Mouse (Mus musculus): ENCODE measurements around the gene Prdm12.
"Not testable (repeated sequence)": the region's sequence is repeated elsewhere in the genome, so short reads cannot be mapped to it uniquely, and the experiment has no call there.

Gene Prdm12

DNA sequence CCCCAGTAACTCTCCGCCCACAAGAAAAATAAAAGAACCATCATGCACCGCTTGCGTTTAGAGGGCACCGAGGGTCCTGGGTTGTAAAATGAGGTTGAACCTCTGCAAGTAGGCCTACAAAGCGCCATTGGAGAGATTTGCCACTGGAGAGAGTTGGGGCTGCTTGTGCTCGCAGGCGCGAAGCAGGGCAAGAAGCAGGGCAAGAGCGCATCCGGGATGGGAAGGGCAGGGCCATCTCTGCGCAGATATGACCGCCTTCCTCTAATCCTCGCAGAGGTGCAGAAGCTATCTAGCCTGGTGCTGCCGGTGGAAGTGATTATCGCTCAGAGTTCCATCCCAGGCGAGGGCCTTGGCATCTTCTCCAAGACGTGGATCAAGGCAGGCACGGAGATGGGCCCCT is 2.1 kb downstream of the Prdm12 start:
- no peak for DNase-seq (ENCODE audit: low read depth)

DNA sequence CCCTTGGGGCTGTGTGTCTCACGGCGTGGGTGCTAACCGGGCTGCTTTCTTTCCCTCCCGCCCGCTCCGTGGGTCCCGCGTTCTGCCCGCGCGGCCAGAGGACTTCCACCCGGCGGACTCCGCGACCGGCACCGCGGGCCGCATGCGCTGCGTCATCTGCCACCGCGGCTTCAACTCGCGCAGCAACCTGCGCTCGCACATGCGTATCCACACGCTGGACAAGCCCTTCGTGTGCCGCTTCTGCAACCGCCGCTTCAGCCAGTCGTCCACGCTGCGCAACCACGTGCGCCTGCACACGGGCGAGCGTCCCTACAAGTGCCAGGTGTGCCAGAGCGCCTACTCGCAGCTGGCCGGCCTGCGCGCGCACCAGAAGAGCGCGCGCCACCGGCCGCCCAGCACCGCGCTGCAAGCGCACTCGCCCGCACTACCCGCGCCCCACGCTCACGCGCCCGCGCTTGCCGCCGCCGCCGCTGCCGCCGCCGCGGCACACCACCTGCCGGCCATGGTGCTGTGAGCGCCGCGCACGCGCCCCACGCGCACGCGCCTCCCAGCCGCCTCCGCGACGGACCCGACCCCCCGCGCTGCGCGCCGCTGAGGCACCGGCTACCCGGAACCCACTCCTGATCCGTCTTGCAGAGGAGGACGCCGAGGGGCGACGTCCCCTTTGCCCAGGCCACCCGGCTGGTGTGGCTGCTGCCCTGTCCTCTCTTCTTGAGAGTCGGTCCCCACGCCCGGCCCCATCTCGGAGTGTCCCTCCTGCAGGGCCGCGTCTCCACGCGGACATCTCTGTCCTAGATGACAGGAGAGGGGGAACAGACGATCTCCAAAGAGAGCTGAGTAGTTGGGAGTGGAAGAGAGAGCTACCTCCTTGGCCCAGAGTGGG is 14.4 kb downstream of the Prdm12 start:
- DNase-seq (ENCODE audit: low read depth), result no peak

DNA sequence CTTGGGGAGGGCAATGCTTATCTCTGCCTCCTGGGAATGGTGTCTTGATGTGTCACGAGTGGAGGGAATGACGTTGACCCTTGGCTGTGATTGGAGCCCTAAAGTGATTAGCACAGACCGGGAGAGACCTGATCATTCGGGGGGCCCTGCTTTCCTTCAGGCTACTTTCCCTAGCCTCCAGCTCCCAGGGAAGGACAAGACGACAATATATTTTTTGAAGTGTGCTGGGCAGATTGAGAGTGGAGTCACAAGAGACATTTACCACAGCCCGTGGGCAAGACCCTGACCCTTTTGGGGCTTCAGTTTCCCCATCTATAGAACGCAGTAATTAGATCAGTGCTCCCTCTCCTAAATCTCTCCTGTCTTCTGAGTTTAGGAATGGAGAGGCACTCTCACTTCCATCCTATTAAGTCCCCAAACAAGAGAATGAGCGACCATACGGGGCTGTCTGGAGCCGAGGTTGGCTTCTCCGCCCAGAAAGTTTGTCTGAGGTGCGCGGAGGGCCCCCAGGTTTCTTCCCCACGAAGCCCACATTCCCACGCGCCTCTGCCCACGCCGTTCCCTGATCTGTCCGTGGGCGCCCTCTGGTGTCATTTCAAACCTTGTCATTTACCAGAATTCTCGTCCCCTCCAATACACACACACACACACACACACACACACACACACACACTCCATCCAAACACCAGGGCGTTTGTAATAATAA is 15.2 kb downstream of the Prdm12 start:
- DNase-seq (ENCODE audit: low read depth), result peak; percentile 39

DNA sequence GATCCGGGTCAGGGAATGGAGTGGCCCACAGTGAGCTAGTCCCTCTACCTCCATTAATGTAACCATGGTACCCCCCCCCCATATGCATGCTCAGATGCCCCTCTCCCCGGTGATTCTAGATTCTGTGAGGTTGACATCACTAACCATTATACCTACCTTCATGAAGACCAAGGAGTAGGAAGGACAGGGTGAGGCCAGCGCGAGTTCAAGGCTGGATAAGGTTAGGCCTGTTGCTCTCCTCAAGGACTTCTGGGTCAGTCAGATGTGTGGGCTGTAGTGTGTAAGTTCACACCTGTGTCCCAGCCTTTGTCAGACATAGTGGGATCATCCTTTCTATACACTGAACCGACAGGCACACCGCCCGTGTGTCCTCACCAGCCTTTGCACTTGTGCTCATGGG is 16.5 kb downstream of the Prdm12 start:
- DNase-seq (ENCODE audit: low read depth), result no peak

DNA sequence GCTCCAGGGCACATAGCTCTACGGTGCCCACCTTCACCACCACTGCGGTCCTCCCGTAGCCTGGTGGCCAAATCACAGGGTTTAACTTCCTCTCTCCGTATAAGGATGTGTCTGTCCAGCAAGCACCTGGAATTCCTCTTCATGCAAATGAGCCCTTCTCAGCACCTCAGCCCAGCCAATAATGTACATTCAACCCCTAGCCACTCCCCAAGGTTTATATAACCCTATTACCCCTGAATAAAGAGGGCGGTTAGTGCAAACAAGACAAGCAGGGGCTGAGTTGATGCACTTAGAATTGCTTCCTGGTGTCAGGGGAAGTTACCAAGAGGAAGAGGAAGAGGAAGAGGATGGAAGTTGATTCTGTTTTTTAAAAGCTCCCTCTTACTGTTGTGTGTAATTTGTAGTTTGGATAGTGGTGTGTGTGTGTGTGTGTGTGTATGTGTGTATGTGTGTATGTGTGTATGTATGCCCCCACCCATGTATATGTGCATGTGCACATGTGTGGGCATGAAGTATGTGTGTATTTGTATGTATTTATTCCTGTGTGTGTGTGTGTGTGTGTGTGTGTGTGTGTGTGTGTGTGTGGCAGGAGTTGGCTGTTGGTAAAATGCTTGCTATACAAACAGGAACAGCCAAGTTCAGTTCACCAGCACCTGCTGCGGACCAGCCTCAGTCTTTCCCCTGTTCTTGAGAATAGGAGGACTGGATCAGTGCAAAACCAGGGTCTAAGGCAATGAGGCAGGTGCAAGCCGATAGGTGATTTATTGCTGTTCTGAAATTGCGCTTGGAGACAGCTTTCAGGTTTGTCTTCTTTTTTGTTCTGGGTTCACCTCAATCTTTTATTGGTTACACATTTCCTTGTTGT is 23.3 kb downstream of the Prdm12 start:
- DNase-seq (ENCODE audit: low read depth), result no peak

DNA sequence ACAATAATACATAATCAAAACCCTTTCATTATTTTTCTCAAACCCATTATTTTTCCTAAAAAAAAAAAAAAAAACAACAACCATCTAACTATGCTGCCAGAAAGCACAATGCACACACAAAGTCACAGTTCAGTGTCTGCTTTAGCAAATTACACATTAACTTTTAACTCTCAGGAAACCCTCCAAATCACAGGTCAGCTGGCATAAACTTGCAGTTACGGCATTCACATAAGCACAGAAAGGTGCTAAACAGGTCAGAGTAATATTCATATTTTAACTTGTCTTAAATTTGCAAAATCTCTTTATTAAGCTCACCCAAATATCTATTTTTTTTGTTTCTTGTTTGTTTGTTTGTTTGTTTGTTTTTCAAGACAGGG is 24.0 kb downstream of the Prdm12 start:
- DNase-seq (ENCODE audit: low read depth), result no peak

DNA sequence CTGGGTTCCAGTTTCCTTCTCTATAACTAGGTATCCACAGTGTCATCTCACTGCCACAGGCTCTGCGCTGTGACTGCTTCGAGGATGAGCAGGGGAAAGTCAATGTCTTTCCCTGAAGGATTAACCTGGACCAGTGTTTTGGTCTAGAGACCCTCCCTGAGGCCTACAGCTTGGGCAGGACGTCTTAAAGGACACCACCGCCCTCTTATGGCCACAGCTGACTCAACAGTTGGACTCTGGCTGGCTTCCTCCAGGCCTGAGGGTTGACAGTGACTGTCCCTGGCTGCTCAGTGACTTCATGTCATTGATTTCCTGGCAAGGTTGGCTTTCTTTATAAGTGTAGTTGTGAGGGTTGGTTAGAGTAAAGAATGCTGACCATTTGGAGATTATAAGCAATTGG is 27.5 kb downstream of the Prdm12 start:
- DNase-seq (ENCODE audit: low read depth), result no peak

DNA sequence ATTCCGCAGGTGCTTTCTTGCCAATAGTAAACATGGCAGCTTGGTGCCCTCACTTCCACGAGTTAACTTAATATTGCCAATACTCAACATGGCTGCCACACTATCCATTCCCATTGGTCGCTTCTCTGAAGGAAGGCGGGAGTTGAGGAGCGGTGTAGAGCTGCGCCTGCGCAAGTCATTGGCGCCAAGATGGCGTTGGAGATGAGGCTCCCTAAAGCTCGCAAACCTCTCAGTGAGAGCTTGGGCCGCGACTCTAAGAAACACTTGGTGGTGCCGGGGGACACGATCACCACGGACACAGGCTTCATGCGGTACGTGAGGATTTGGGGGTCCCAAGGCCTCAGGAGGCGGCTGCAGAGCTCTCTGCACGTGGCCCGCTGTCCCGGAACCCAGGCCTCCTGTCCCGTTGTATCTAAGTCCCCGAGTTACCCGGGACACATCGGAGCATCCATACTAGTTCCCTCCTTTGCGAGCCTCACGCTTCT is 30.8 kb downstream of the Prdm12 start, which contains the start of gene Exosc2:
Exosc2 (plus strand) TSS at position 165 of the 485 bp plus-strand sequence.
- DNase-seq (ENCODE audit: low read depth), result peak; percentile 98

DNA sequence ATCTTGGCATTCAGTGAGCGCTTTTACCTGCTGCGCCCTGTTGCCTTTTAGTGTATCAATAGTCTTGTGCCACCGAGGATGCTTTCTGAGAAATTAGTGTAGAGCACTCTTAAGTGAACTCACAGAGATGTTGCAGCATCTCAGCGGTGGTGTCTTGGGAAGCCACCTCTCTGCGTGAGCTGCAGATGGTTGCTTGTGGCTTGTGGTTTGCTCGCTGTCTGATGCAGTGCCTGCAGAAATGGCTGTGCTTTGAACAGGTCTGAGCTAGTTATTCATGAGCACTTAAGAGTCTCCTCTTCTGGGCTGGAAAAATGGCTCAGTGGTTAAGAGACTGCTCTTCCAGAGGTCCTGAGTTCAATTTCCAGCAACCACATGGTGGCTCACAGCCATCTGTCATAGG is 38.8 kb downstream of the Prdm12 start:
- DNase-seq (ENCODE audit: low read depth), result peak; percentile 33

DNA sequence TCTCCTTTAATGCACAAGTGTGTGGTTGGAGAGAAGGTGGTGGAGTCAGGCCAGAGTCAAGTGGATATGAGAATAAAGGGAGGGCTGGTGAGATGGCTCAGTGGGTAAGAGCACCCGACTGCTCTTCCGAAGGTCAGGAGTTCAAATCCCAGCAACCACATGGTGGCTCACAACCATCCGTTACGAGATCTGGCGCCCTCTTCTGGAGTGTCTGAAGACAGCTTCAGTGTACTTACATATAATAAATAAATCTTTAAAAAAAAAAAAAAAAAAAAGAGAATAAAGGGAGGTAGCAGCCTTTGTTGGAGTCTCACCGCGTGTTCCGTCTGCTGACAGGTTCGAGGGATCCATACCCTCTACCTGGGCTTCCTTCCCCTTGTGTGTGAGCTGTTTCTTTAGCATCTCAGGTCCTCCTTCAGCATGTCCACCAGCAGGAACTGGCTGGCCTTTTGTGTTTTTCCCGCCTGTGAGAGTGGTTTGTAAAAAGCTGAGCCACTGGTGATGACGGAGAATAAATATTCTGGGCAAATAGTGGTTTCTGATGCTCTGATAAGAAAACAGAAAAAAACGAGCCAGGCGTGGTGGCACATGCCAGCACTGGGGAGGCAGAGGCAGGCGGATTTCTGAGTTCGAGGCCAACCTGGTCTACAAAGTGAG is 41.3 kb downstream of the Prdm12 start:
- not testable (repeated sequence) for DNase-seq (ENCODE audit: low read depth)

DNA sequence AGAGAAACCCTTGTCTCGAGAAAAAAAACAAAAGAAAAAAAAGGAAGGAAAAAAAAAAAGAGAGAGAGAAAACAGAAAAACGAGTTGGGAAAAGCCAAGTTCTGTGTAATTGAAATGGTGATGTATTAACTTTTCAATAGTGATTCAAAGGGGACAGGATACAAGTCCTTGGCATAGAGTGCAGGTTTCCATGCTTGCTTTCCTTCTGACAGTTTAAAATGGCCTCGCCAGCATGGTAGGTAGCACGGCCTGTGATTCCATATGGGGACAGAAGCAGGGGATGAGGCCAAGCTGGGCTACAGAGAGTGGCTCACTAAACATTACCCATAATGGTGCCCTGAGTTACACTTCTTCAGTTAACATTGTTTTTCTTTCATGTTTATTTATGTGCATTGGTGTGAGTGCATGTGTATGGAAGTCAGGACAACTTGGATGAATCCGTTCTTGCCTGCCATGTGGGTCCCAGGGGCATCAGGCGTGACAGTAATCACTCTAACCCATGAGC is 41.9 kb downstream of the Prdm12 start:
- no peak for DNase-seq (ENCODE audit: low read depth)

DNA sequence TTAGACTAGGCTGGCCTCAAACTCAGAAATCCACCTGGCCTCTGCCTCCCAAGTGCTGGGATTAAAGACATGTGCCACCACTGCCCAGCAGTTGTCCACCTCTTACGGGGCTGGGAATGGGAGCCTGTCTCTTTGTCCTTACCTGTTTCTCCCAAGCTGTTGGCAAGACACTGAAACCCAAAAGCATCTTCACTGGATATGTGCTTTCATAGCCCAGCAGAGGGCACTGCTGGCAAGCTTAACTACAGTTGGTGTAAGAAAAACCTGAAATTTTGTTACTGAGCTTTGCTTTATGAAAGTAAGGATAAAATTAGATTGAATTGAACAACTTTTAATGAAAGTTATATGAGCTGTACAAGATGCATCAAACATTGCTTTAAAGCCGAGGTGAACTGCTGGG is 43.8 kb downstream of the Prdm12 start:
- peak; percentile 83 for DNase-seq (ENCODE audit: low read depth)

DNA sequence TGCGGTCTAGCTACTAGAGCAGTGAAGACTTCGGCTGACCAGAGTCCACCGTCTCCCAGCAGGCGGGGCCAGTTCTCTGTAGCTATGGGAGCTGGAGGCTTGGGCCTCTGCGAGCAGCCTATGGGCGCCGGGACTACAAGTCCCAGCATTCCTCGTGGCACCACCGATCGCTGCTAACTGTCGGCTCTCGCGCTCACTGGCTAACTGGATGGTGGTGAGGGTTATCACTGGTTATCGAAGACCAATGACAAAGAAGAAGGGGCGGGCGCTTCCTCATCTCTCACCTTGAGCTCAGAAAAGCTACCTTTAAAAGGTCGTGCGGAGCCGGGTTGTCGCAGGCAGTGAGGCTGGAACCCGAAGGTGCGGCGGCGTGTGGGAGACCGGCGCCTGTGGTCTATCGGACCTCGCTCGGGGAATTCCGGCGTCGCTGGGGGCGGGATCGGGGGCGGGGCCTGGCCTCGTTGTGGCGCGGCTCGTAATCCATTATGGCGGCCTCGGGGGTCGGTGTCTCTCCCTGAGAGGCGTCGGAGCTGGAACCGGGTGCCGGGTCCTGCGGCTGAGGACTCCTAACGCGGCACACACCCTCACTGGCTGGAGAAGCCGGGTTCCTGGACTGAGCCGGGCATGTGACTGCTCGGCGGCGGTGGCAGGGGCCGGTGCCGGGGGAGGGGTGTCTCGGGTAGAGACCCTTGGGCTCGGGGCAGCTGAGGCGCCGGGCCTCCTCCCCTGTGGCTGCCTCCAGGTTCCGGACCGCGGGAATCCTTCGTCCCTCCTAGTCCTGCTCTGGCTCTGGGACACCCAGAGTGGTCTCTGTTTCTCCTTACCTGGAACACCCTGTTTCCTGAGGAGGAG is 48.5 kb downstream of the Prdm12 start, which contains the start of gene Abl1:
Abl1 (plus strand) TSS at position 303 of the 852 bp plus-strand sequence.
- DNase-seq (ENCODE audit: low read depth), result peak; percentile 95

DNA sequence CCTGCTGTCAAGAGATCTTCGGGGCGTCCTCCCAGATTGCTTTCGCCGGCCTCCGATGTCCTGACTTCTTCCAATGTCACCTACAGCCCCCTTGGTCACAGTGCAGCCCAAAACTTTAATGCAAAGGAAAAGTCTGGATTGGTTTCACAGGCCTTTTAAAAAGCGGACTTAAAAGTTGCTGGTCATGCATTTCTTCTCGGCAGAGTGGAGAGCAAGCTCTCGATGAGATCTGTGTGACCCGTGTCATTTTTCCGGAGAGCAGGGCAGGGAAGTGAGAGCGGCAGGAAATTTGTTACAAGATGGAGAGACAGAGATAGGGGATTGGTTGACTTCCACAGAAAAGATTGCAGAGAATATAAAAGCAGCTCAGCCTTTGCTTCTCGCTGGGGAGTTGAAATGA is 49.2 kb downstream of the Prdm12 start:
- DNase-seq (ENCODE audit: low read depth), result peak; percentile 46

DNA sequence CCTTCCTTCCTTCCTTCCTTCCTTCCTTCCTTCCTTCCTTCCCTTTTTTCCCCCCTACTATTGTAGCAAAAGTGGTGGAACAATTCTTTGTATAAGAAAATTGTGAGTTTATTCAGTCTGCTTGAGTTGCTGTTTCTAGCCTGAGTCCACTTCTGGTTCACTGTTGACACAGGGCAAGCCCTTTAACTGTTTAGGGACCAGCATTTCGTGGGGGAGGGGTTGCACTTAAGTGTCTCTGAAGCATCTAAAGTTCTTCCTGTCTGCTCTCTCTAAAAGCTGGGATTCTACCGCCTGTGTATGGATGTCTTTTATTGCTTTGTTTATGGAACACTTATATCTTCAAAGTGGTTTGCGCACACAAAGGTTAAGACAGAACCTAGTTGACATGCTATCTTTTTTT is 50.2 kb downstream of the Prdm12 start:
- DNase-seq (ENCODE audit: low read depth), result no peak

DNA sequence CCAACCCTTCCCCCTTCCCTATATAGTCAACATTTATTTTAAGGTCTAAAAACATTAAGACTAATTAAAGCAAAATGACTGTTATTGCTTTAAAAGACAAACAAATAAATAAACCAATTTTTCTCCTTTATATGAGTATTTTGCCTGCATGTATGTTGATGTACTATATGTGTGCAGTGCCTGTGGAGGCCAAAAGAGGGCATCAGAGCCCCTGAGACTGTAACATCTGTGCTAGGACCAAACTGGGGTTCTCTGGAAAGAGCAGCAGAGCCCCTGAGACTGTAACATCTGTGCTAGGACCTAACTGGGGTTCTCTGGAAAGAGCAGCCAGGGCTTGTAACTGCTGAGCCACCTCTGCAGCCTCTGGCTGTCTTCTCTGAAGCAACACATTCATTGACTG is 58.4 kb downstream of the Prdm12 start:
- no peak for DNase-seq (ENCODE audit: low read depth)

DNA sequence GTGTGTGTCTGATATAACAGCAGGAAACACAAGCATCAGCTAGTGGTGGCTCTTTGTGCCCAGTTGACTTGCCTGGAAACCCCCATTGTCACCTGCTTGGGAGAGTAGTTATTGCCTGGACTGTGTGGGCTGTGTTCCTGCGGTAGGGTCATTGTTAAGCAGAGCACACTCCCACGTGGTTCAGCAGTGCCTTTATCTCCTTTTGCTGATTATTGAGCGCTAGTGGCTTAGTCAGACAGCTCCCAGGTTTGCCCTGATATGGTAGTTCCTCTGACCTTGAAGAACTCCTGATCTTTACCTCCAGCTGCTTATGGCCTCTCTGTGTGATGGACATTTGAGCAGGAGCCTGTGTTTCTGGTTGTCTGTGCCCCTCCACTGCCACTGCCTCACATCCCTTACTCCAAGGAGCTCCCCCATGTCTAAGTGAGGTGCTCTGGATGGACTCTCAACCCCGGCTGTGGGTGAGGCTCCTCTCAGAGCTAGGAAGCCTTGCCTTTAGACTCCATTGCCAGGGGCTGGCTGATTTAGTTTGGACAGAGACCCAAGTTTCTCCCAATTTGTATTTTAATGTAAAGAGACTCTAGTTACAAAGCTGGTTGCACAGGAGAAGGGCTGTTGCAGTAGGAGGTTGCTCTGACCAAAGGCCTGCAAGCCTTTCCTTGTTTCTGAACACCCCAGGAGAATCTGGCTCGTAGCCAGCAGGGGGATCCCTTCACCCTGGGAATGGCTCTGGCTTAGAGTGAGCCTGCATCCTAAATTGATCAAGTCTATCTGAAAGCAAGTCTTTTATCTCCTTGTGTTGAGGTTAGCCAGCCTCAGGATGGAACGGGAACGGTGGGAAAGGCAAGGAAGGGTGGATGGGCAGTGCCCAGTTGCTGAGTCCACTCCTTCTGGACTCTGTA is 61.0 kb downstream of the Prdm12 start:
- no peak for DNase-seq (ENCODE audit: low read depth)

DNA sequence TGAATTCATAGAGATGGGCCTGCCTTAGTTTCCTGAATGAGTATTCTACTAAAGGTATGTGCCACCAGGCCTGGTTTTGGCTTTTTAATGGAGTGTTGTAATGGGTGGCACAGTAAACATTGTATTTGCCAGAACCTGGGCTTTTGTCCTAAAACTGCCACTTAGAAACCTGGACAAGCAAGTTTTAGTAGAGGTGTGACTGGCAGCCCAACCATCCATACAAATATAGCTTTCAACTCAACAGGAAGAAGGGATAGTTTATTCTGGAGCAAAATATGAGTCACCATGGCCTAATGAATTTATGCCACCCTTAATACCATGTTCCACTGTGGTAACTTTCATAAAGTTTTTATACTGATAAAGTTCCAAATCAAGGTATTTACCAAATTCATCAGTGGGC is 63.4 kb downstream of the Prdm12 start:
- DNase-seq (ENCODE audit: low read depth), result no peak
